Mouse (Mus musculus) heart, adult 2 months (tissue): Measurements from ENCODE around the gene Wdr27. TPM values are rescaled to one million over a fixed set of nuclear protein-coding genes. Genes with fewer than 3 reads are reported as not detected.
A peak's percentile ranks its signal among the peaks of the same experiment; 100 is the strongest.

Experiments
- DNase-seq, 2 experiments: peaks; one replicate each; pipeline ENCODE4 v3.0.0; 2021
- H3K27ac ChIP-seq: fragments of 200-600 bp; 2 replicates; pipeline ENCODE4 v1.8.1; 2022
- H3K27me3 ChIP-seq: fragments of 200-500 bp; 2 replicates; pipeline ENCODE4 v1.6.1; 2012; ENCODE audit warnings: mild to moderate bottlenecking, low read length, inconsistent platforms, mixed read lengths; ENCODE audit not compliant: control insufficient read depth, insufficient read depth
- H3K36me3 ChIP-seq: fragments of 200-500 bp; 2 replicates; pipeline ENCODE4 v1.6.1; 2012; ENCODE audit warnings: low read length, inconsistent platforms; ENCODE audit not compliant: control insufficient read depth, insufficient read depth
- H3K4me1 ChIP-seq: fragments of 200-500 bp; 2 replicates; pipeline ENCODE4 v1.6.1; 2011; ENCODE audit warnings: low read length; ENCODE audit not compliant: control insufficient read depth, insufficient read depth
- H3K4me3 ChIP-seq: fragments of 200-600 bp; 2 replicates; pipeline ENCODE4 v1.8.1; 2022
- H3K79me2 ChIP-seq: fragments of 200-500 bp; replicated peaks from 2 replicates; pipeline ENCODE4 v1.6.1; 2012; ENCODE audit warnings: mild to moderate bottlenecking, inconsistent platforms, low read length, moderate library complexity, mixed read lengths; ENCODE audit not compliant: control insufficient read depth, insufficient read depth
- H3K9ac ChIP-seq: fragments of 200-500 bp; 2 replicates; pipeline ENCODE4 v1.6.1; 2012; ENCODE audit warnings: low read depth, mild to moderate bottlenecking, control low read depth, inconsistent platforms, low read length, mixed read lengths
- CTCF ChIP-seq: fragments of 200-600 bp; IDR thresholded peaks from 2 replicates; pipeline ENCODE4 v1.8.1; 2022; ENCODE audit warnings: antibody characterized with exemption, mild to moderate bottlenecking, moderate library complexity
- EP300 ChIP-seq: fragments of 200-500 bp; IDR thresholded peaks from 2 replicates; pipeline ENCODE4 v1.6.1; 2011; ENCODE audit warnings: low read depth, low read length, control low read depth; ENCODE audit not compliant: insufficient read depth
- POLR2A ChIP-seq: fragments of 200-500 bp; IDR thresholded peaks from 2 replicates; pipeline ENCODE4 v1.6.1; 2011; ENCODE audit warnings: mild to moderate bottlenecking, low read depth, low read length, control low read depth; ENCODE audit not compliant: insufficient read depth
- WGBS: fragments of 180-500 bp; shearing (Covaris S2); methylation state at CpG from one replicate; pipeline ENCODE4 v1.1.7; 2018; 5-methylcytosine and 5-hydroxymethylcytosine counted together
- intact Hi-C: fragments of 180-260 bp; cut with DNase I; formaldehyde crosslinking; loops from one replicate; pipeline ENCODE4 v1.15.1; 2025
- polyA plus RNA-seq: library from polyadenylated mRNA; depleted of rRNA; stranded (reverse); fragments of >200 nt; gene quantifications from 2 replicates; pipeline ENCODE4 v1.2.3, GENCODE M21; 2012
- total RNA-seq, 2 experiments: library from RNA; stranded (reverse); gene quantifications; 2 replicates each; pipeline ENCODE4 v1.2.3; 2021

Gene Wdr27
- total and polyA plus RNA-seq, 3 experiments, result 0.86 to 1.1 TPM; not detected in 1

GRCm38 (mm10) chr17:14912420-14912819, 30.5 kb downstream of the Wdr27 start:
- no peak overlapping the region for H3K27ac ChIP-seq
- peak; percentile 45 for TF ChIP-seq CTCF
- TF ChIP-seq POLR2A, result no peak
- TF ChIP-seq EP300, result no peak
- no peak overlapping the region for H3K9ac ChIP-seq
- H3K27me3 ChIP-seq, result no peaks in the 10 kb centered on the region
- H3K4me3 ChIP-seq, result no peak overlapping the region
- H3K79me2 ChIP-seq, result no peaks in the 10 kb centered on the region
- H3K4me1 ChIP-seq, result no peaks in the 10 kb centered on the region
- 55% methylated on average over 6 of the region's 6 CpGs for WGBS
- intact Hi-C loops, result no loop called here
- H3K36me3 ChIP-seq, result no peaks in the 10 kb centered on the region
- no peak for DNase-seq

- no peaks in the 10 kb centered on the region for H3K27me3 ChIP-seq
- intact Hi-C loops, result no loop called here
- H3K9ac ChIP-seq, result no peak overlapping the region
- H3K4me1 ChIP-seq, result no peaks in the 10 kb centered on the region
- no peak overlapping the region for H3K27ac ChIP-seq
- no peak for DNase-seq
- H3K36me3 ChIP-seq, result no peaks in the 10 kb centered on the region
- WGBS, result 93% methylated on average over 5 of the region's 5 CpGs
- TF ChIP-seq POLR2A, result no peak
- no peak for TF ChIP-seq EP300
- no peak for TF ChIP-seq CTCF
- H3K79me2 ChIP-seq, result no peaks in the 10 kb centered on the region
- H3K4me3 ChIP-seq, result no peak overlapping the region
Measured at GRCm38 (mm10) chr17:14910771-14911170, 32.2 kb downstream of the Wdr27 start.

- no peak for DNase-seq
- Histone ChIP-seq H3K4me1 (no peaks in the 10 kb centered on the region), H3K79me2 (no peaks in the 10 kb centered on the region), H3K27ac (no peak overlapping the region), H3K4me3 (no peak overlapping the region), H3K36me3 (no peaks in the 10 kb centered on the region), H3K27me3 (no peaks in the 10 kb centered on the region), H3K9ac (no peak overlapping the region)
- 76% methylated on average over 5 of the region's 5 CpGs for WGBS
- TF ChIP-seq CTCF (no peak), EP300 (no peak), POLR2A (no peak)
- intact Hi-C loops, result loop anchor here (5.0 kb wide), 1 partner anchor 622 kb away; no protein-coding TSS in a partner anchor
Measured at GRCm38 (mm10) chr17:14909331-14909730, 33.6 kb downstream of the Wdr27 start.

GRCm38 (mm10) chr17:14907136-14907535, 35.8 kb downstream of the Wdr27 start:
- TF ChIP-seq POLR2A, result no peak
- TF ChIP-seq EP300, result no peak
- TF ChIP-seq CTCF, result no peak

GRCm38 (mm10) chr17:14906611-14907010, 36.3 kb downstream of the Wdr27 start:
- intact Hi-C loops, result loop anchor here (5.0 kb wide), 1 partner anchor 619 kb away; no protein-coding TSS in a partner anchor
- Histone ChIP-seq H3K36me3 (no peaks in the 10 kb centered on the region), H3K27me3 (no peaks in the 10 kb centered on the region), H3K4me1 (no peaks in the 10 kb centered on the region), H3K9ac (no peak overlapping the region), H3K79me2 (no peaks in the 10 kb centered on the region), H3K27ac (no peak overlapping the region), H3K4me3 (no peak overlapping the region)
- WGBS, result 27% methylated on average over 1 of the region's 1 CpGs
- peak in 1 of 2 experiments; percentile 10 for DNase-seq
- no peak for TF ChIP-seq EP300
- TF ChIP-seq POLR2A, result no peak
- TF ChIP-seq CTCF, result no peak

More at GRCm38 (mm10) chr17:14907136-14907535, 35.8 kb downstream of the Wdr27 start:
- intact Hi-C loops, result loop anchor here (5.0 kb wide), 1 partner anchor 620 kb away; no protein-coding TSS in a partner anchor
- no peak overlapping the region for H3K4me3 ChIP-seq
- no peak overlapping the region for H3K9ac ChIP-seq
- no peaks in the 10 kb centered on the region for H3K27me3 ChIP-seq
- H3K4me1 ChIP-seq, result no peaks in the 10 kb centered on the region
- 54% methylated on average over 12 of the region's 12 CpGs for WGBS
- no peaks in the 10 kb centered on the region for H3K79me2 ChIP-seq
- H3K27ac ChIP-seq, result no peak overlapping the region
- no peak for DNase-seq
- H3K36me3 ChIP-seq, result no peaks in the 10 kb centered on the region

GRCm38 (mm10) chr17:14904637-14905265, 38.2 kb downstream of the Wdr27 start:
- Histone ChIP-seq H3K79me2 (no peaks in the 10 kb centered on the region), H3K36me3 (no peaks in the 10 kb centered on the region), H3K4me3 (no peak overlapping the region), H3K9ac (no peak overlapping the region), H3K27ac (no peak overlapping the region), H3K27me3 (no peaks in the 10 kb centered on the region), H3K4me1 (no peaks in the 10 kb centered on the region)
- TF ChIP-seq EP300, result no peak
- TF ChIP-seq CTCF, result peak; percentile 98
- intact Hi-C loops, result loop anchor here (1.0 to 5.0 kb wide), 4 partner anchors 359 to 672 kb away; no protein-coding TSS in a partner anchor
- DNase-seq, result peak; percentile 40 to 63
- 42% methylated on average over 7 of the region's 7 CpGs for WGBS
